Mouse (Mus musculus): ENCODE measurements around the gene Serping1. TPM values are rescaled to one million over a fixed set of nuclear protein-coding genes. Genes with fewer than 3 reads are reported as not detected.

The Serping1 gene
- total and polyA plus RNA-seq, 3 experiments = not detected

GRCm38 (mm10) chr2:84738271-84738911 is 36.9 kb downstream of the Serping1 start:
- dilution Hi-C loops (cut with MboI; ENCODE audit: extremely low pct_ligation_motif_present, extremely low pct_unique_long_range_greater_than_20kb, low sequenced_read_pairs) = no loop called here

GRCm38 (mm10) chr2:84737451-84737925 is 37.8 kb downstream of the Serping1 start:
- Histone ChIP-seq H3K27ac (ENCODE audit: insufficient read depth, low read depth) (no peak overlapping the region), H3K4me2 (ENCODE audit: insufficient read depth, low read depth, poor library complexity, severe bottlenecking) (no peak overlapping the region), H3K36me3 (replicated peaks in 1 of 2; ENCODE audit: control insufficient read depth in 1 of 2, insufficient read depth in 1 of 2, low read length in 1 of 2) (no peaks in the 10 kb centered on the region), H3K9me3 (replicated peaks; ENCODE audit: low read length) (no peaks in the 10 kb centered on the region), H3K27me3 (replicated peaks) (peaks cover 24% of the 10 kb centered on the region), H3K9ac (ENCODE audit: insufficient read depth, low read depth) (no peak overlapping the region), H3K4me3 (replicated peaks in 1 of 3; ENCODE audit: low read depth in 2 of 3, low read length in 2 of 3, poor library complexity in 1 of 3) (no peak overlapping the region), H3K79me2 (replicated peaks; ENCODE audit: control insufficient read depth, extremely low read depth, insufficient read depth, poor library complexity, severe bottlenecking) (no peaks in the 10 kb centered on the region), H3K4me1 (ENCODE audit: control insufficient read depth in 1 of 2, insufficient read depth in 2 of 2) (peaks cover 0 to 3% of the 10 kb centered on the region in 2 experiments; a peak in 1 of 4 replicates)
- in situ Hi-C loops (cut with MboI; ENCODE audit: low pct_ligation_motif_present, low pct_unique_long_range_greater_than_20kb, low sequenced_read_pairs) = no loop called here
- dilution Hi-C loops (cut with MboI; ENCODE audit: extremely low pct_ligation_motif_present, extremely low pct_unique_long_range_greater_than_20kb, low sequenced_read_pairs) = no loop called here
- DNase-seq (ENCODE audit: extremely low read depth) = no peak
- TF ChIP-seq ZNF384 (IDR thresholded peaks at IDR 0.05; ENCODE audit: low read depth, low read length) (no peak), CHD1 (IDR thresholded peaks at IDR 0.05; ENCODE audit: low read depth, low read length) (no peak), PAX5 (IDR thresholded peaks at IDR 0.05; ENCODE audit: low read length) (no peak), EP300 (IDR thresholded peaks at IDR 0.05; ENCODE audit: low read length) (no peak), RCOR1 (conservative IDR thresholded peaks at IDR 0.05; ENCODE audit: low read depth, low read length) (no peak), ELF1 (IDR thresholded peaks at IDR 0.05; ENCODE audit: low read depth, low read length) (no peak)

More at GRCm38 (mm10) chr2:84738271-84738911, 36.9 kb downstream of the Serping1 start:
- no peaks in the 10 kb centered on the region for H3K36me3 ChIP-seq (replicated peaks in 1 of 2; ENCODE audit: control insufficient read depth in 1 of 2, insufficient read depth in 1 of 2, low read length in 1 of 2)
- H3K4me1 ChIP-seq (ENCODE audit: control insufficient read depth in 1 of 2, insufficient read depth in 2 of 2) = peaks cover 0 to 9% of the 10 kb centered on the region in 2 experiments; a peak in 2 of 4 replicates
- in situ Hi-C loops (cut with MboI; ENCODE audit: low pct_ligation_motif_present, low pct_unique_long_range_greater_than_20kb, low sequenced_read_pairs) = no loop called here
- no peak for DNase-seq (ENCODE audit: extremely low read depth)
- H3K79me2 ChIP-seq (replicated peaks; ENCODE audit: control insufficient read depth, extremely low read depth, insufficient read depth, poor library complexity, severe bottlenecking) = no peaks in the 10 kb centered on the region
- no peak overlapping the region for H3K4me3 ChIP-seq (replicated peaks in 1 of 3; ENCODE audit: low read depth in 2 of 3, low read length in 2 of 3, poor library complexity in 1 of 3)
- H3K9ac ChIP-seq (ENCODE audit: insufficient read depth, low read depth) = no peak overlapping the region
- no peak overlapping the region for H3K27ac ChIP-seq (ENCODE audit: insufficient read depth, low read depth)
- peaks cover 23% of the 10 kb centered on the region for H3K27me3 ChIP-seq (replicated peaks)
- TF ChIP-seq MEF2A (IDR thresholded peaks at IDR 0.05; ENCODE audit: borderline replicate concordance, low read depth, low read length) (no peak), ETS1 (conservative IDR thresholded peaks at IDR 0.05; ENCODE audit: low read depth, low read length) (no peak), SMC3 (IDR thresholded peaks at IDR 0.05; ENCODE audit: low read depth, low read length) (peak; percentile 34; the same call in 1 of the 2 replicates), EP300 (IDR thresholded peaks at IDR 0.05; ENCODE audit: low read length) (no peak), ZNF384 (IDR thresholded peaks at IDR 0.05; ENCODE audit: low read depth, low read length) (no peak), CHD1 (IDR thresholded peaks at IDR 0.05; ENCODE audit: low read depth, low read length) (no peak), MAX (IDR thresholded peaks at IDR 0.05; ENCODE audit: low read length) (no peak), TBP (conservative IDR thresholded peaks at IDR 0.05; ENCODE audit: low read depth, low read length) (no peak), CTCF (conservative IDR thresholded peaks at IDR 0.05 in 1 of 2, IDR thresholded peaks at IDR 0.05 in 1 of 2; ENCODE audit: low read depth in 2 of 2, low read length in 2 of 2) (peak in 1 of 2 experiments; percentile 53; a peak in 2 of 4 replicates), RAD21 (IDR thresholded peaks at IDR 0.05; ENCODE audit: low read depth, low read length) (peak; percentile 44), POLR2A (IDR thresholded peaks at IDR 0.05; ENCODE audit: low read depth, low read length) (no peak), KAT2A (IDR thresholded peaks at IDR 0.05; ENCODE audit: insufficient replicate concordance, low read length) (no peak)
- no peaks in the 10 kb centered on the region for H3K9me3 ChIP-seq (replicated peaks; ENCODE audit: low read length)
- no peak overlapping the region for H3K4me2 ChIP-seq (ENCODE audit: insufficient read depth, low read depth, poor library complexity, severe bottlenecking)

Measured in CH12.LX (cell line).